Mouse (Mus musculus): ENCODE data around the gene Hnrnpr. TPM values are rescaled to one million over a fixed set of nuclear protein-coding genes. Genes with fewer than 3 reads are reported as not detected.

The Hnrnpr gene
- polyA plus RNA-seq, 1 experiment from 2014 or later = 109 TPM

DNA sequence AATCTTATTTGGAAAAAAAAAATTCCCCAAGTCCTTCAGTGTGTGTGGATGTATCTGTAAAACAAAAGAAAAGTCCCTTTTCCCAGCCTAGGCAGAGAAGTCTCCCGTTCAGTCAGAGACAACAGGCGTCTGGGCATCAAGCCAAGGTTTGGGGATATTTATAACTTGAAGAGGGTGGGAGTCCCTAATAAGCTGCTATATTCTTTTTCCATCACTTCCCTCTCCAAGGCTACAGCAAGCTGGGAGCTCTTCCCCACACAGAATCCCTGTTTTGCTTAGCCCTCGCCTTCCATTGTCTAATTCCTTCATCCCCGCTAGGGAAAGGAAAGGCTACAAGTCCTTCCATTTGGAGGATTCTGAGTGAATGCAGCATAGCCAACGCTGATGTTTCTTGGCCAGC is 26.3 kb upstream of the Hnrnpr start, which contains the start of gene Zfp46:
Gene Zfp46 (plus strand): TSS at position 229 of the 400 bp plus-strand sequence.
- WGBS = 13% methylated on average over 5 of the region's 5 CpGs
- H3K9ac ChIP-seq = peak within 1 kb of the TSS; percentile 88
- no peak for ATAC-seq (ENCODE audit: extremely low read depth, insufficient number of reproducible peaks, low FRiP score, low TSS enrichment)
- peaks cover 47% of the 10 kb centered on the region for H3K4me1 ChIP-seq
- no peaks in the 10 kb centered on the region for H3K27me3 ChIP-seq (replicated peaks)
- H3K9me3 ChIP-seq = peaks cover 8% of the 10 kb centered on the region
- peak within 1 kb of the TSS; percentile 65 for H3K4me3 ChIP-seq
- H3K4me2 ChIP-seq = peak within 1 kb of the TSS; percentile 94
- H3K36me3 ChIP-seq = peaks cover 30% of the 10 kb centered on the region
- H3K27ac ChIP-seq (replicated peaks) = peak within 1 kb of the TSS; percentile 99

DNA sequence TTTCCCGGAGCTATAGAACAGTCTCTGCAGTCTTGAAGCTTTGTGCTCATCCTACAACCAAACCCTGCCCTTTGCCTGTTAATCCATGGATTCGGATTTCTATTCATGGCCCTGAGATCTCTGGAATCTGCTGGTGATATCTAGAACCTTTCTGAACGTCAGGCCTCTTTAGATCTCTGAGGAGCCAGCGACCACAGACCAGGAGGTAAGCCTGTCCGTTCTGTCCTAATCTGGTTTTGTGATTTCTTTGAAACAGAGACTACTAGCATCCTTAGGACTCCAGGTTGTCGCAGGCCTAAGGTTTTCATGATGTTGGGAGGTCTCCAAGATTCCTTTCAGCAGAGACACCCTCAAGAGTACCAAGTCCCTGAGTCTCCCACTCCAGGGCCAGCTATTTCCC is 25.9 kb upstream of the Hnrnpr start:
- Histone ChIP-seq H3K4me1 (peaks cover 47% of the 10 kb centered on the region), H3K4me2 (peak overlapping the region; percentile 94), H3K9ac (peak overlapping the region; percentile 88), H3K36me3 (peaks cover 34% of the 10 kb centered on the region), H3K27ac (replicated peaks) (peak overlapping the region; percentile 99), H3K27me3 (replicated peaks) (no peaks in the 10 kb centered on the region), H3K9me3 (peaks cover 8% of the 10 kb centered on the region), H3K4me3 (peak overlapping the region; percentile 65)
- ATAC-seq (ENCODE audit: extremely low read depth, insufficient number of reproducible peaks, low FRiP score, low TSS enrichment) = no peak
- 15% methylated on average over 6 of the region's 6 CpGs for WGBS

DNA sequence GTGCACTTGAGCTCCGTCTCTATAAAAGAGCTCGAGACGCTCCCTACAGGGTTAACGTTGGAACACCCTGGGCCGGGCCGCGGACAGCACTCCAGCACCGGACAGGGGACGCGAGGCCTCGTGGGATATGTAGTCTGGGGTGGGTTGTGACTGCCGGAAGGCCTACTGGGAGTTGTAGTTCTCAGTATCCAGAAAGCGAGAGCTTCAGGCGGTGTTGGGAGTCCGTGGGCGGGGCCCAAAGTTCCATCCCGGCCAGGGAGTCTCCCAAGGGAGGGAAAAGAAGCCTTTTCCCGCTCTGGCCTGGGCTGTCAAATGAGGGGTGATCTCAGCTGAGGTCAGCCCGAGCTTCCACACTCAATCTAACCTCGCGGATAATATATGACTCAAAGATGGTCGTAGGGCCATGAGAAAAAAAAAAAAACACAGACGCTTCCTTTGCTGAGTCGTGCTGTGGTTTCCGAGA is 25.4 kb upstream of the Hnrnpr start:
- peak overlapping the region; percentile 65 for H3K4me3 ChIP-seq
- peak overlapping the region; percentile 99 for H3K27ac ChIP-seq (replicated peaks)
- peak; percentile 91 for ATAC-seq (ENCODE audit: extremely low read depth, insufficient number of reproducible peaks, low FRiP score, low TSS enrichment)
- under 1% methylated on average over 25 of the region's 25 CpGs for WGBS
- H3K9ac ChIP-seq = peak overlapping the region; percentile 88
- H3K27me3 ChIP-seq (replicated peaks) = no peaks in the 10 kb centered on the region
- H3K4me2 ChIP-seq = peak overlapping the region; percentile 94
- H3K4me1 ChIP-seq = peaks cover 50% of the 10 kb centered on the region
- peaks cover 39% of the 10 kb centered on the region for H3K36me3 ChIP-seq
- peaks cover 13% of the 10 kb centered on the region for H3K9me3 ChIP-seq

DNA sequence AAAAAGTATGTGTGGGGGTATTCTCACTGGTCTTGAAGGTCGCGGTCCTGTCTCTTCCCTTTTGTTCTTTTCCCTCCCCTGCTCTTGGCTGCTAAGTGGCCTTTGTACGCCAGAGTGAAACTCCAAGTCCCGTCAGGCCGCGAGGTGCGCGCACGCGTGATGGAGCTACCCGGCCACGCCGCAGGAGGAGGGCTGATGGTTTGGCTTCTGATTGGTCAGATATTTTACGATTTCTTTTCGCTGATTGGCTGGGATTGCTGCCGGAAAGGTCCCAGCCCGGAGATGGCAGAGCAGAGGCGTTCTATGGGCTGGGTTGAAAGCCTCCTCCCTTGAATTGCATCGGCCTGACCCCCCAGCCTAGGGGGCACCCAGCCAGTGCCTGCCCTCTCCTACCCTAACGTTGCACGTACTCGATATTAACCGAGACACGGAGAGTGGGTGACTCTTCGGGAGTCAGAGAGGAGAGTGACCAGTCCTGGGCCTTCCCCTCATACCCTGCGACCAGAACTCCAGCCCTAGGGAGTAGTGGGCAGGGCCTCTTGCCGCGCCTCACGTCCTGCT is 24.9 kb upstream of the Hnrnpr start:
- Histone ChIP-seq H3K27ac (replicated peaks) (peak overlapping the region; percentile 99), H3K4me1 (peaks cover 52% of the 10 kb centered on the region), H3K9me3 (peaks cover 14% of the 10 kb centered on the region), H3K4me2 (peak overlapping the region; percentile 94), H3K9ac (peak overlapping the region; percentile 88), H3K36me3 (peaks cover 44% of the 10 kb centered on the region), H3K4me3 (peak overlapping the region; percentile 65), H3K27me3 (replicated peaks) (no peaks in the 10 kb centered on the region)
- under 1% methylated on average over 29 of the region's 29 CpGs for WGBS
- peak; percentile 76 for ATAC-seq (ENCODE audit: extremely low read depth, insufficient number of reproducible peaks, low FRiP score, low TSS enrichment)

DNA sequence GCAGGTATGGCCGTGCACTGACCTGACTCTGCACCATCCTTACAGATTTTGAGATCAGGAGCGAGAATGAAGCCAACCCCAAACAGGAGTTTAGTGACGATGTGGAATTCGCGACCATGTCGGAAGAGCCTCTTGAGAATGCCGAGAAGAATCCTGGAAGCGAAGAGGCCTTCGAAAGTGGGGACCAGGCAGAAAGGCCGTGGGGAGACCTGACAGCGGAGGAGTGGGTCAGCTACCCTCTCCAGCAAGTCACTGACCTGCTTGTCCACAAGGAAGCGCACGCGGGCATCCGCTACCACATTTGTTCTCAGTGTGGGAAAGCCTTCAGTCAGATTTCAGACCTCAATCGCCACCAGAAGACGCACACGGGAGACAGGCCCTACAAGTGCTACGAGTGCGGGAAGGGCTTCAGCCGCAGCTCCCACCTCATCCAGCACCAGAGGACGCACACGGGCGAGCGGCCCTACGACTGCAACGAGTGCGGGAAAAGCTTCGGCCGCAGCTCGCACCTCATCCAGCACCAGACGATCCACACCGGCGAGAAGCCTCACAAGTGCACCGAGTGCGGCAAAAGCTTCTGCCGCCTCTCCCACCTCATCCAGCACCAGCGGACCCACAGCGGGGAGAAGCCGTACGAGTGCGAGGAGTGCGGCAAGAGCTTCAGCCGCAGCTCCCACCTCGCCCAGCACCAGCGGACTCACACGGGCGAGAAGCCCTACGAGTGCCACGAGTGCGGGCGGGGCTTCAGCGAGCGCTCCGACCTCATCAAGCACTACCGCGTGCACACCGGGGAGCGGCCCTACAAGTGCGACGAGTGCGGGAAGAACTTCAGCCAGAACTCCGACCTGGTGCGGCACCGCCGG is 20.6 kb upstream of the Hnrnpr start:
- ATAC-seq (ENCODE audit: extremely low read depth, insufficient number of reproducible peaks, low FRiP score, low TSS enrichment) = no peak
- WGBS = 53% methylated on average over 66 of the region's 66 CpGs
- Histone ChIP-seq H3K9ac (no peak overlapping the region), H3K4me1 (peaks cover 19% of the 10 kb centered on the region), H3K4me2 (no peak overlapping the region), H3K27me3 (replicated peaks) (no peaks in the 10 kb centered on the region), H3K4me3 (0 out of 2 replicates have a peak overlapping the region, but pooled peaks have one; percentile 1), H3K27ac (replicated peaks) (no peak overlapping the region), H3K36me3 (peaks cover 85% of the 10 kb centered on the region), H3K9me3 (peaks cover 14% of the 10 kb centered on the region)

DNA sequence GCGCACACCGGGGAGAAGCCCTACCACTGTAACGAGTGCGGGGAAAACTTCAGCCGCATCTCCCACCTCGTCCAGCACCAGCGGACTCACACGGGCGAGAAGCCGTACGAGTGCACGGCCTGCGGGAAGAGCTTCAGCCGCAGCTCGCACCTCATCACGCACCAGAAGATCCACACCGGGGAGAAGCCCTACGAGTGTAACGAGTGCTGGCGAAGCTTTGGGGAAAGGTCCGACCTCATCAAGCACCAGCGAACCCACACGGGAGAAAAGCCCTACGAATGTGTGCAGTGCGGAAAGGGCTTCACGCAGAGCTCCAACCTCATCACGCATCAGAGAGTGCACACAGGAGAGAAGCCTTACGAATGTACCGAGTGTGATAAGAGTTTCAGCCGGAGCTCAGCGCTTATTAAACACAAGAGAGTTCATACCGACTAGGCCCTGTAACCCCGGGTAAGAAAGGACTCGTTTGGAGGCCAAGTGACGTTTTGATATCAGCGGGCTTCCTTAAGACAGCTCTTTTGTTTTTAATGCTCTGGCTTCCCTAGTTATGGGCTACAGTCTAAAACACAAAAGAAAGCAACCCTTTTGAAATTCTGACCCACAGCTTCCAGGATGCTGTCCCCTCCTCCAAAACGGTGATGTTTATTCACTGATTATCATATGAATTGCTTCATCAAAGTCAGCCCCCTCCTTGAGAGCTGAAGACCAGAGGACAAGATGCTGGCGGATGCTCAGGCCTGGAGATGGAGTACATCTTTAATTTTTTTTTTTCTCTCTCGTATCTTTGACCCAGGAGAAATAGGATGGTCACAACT is 19.8 kb upstream of the Hnrnpr start:
- no peak overlapping the region for H3K4me2 ChIP-seq
- no peak overlapping the region for H3K9ac ChIP-seq
- H3K9me3 ChIP-seq = peaks cover 14% of the 10 kb centered on the region
- H3K4me1 ChIP-seq = peaks cover 21% of the 10 kb centered on the region
- WGBS = 68% methylated on average over 39 of the region's 39 CpGs
- ATAC-seq (ENCODE audit: extremely low read depth, insufficient number of reproducible peaks, low FRiP score, low TSS enrichment) = no peak
- H3K27ac ChIP-seq (replicated peaks) = no peak overlapping the region
- H3K4me3 ChIP-seq = no peak overlapping the region
- H3K36me3 ChIP-seq = peaks cover 88% of the 10 kb centered on the region
- H3K27me3 ChIP-seq (replicated peaks) = no peaks in the 10 kb centered on the region

DNA sequence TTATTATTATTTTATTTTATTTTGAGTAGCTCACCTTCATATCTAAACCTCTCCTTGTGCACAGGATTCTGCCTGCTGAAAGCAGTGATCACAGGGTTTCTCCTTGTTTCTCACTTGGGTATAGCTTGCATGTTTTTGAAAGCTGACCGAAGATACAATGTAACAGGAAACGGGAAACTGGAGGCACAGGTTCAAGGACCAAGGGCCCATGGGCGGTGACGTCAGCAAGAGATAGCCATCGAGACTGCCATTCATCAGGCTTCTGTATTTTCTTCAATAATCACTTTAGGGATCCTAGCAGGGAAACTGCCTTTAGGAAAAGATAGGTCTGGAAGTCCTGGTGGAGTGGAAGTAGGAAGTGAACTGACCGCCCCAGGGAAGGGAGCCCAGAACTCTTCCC is 19.1 kb upstream of the Hnrnpr start:
- Histone ChIP-seq H3K36me3 (peaks cover 91% of the 10 kb centered on the region), H3K4me1 (peaks cover 18% of the 10 kb centered on the region), H3K27ac (replicated peaks) (no peak overlapping the region), H3K4me3 (no peak overlapping the region), H3K9ac (no peak overlapping the region), H3K27me3 (replicated peaks) (no peaks in the 10 kb centered on the region), H3K9me3 (peaks cover 14% of the 10 kb centered on the region), H3K4me2 (no peak overlapping the region)
- 81% methylated on average over 6 of the region's 6 CpGs for WGBS
- ATAC-seq (ENCODE audit: extremely low read depth, insufficient number of reproducible peaks, low FRiP score, low TSS enrichment) = no peak

DNA sequence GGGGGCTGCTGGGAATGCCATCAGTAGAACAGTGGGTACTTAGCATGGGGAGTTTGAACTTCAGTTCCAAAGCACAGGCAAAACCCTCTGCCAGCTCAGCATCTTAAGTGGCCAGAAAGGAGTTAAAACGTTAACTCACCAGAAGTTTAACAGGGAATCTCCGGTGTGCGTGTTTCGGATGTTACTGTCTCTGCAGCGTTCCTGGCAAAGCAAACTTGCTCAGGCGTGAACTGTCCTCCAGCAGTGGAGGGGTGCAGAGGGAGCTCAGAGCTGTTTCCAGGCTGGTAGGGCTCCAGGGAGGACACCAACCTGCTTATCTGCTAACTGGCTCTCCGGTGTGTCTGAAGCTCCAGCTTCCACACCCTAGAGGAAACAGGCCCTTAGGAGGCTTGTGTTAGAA is 14.8 kb upstream of the Hnrnpr start:
- no peak overlapping the region for H3K4me2 ChIP-seq
- no peak overlapping the region for H3K9ac ChIP-seq
- H3K27me3 ChIP-seq (replicated peaks) = no peaks in the 10 kb centered on the region
- peaks cover 3% of the 10 kb centered on the region; the same call in 1 of the 2 replicates for H3K9me3 ChIP-seq
- peaks cover 48% of the 10 kb centered on the region for H3K36me3 ChIP-seq
- no peak overlapping the region for H3K27ac ChIP-seq (replicated peaks)
- 52% methylated on average over 7 of the region's 7 CpGs for WGBS
- no peak for ATAC-seq (ENCODE audit: extremely low read depth, insufficient number of reproducible peaks, low FRiP score, low TSS enrichment)
- no peak overlapping the region for H3K4me3 ChIP-seq
- H3K4me1 ChIP-seq = peaks cover 4% of the 10 kb centered on the region; the same call in 1 of the 2 replicates

DNA sequence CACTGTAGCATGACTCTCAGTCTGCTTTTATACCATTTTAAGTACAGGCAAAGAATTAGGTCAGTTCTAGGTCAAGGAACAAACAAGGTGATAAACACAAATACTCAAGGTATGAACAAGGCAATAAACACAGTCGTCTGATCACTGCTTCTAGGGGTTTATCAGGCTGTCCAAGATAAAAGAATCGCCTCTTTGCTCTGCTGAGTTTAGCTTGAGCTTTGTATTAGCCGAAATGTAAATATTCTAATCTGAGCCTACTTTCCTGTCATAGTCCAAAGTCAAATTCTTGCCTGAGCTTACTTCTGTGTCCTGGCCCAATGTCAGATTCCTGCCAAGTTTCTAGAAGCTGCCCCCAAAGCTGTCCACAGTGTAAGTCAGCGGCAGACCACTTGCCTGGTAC is 8.3 kb upstream of the Hnrnpr start:
- no peak for ATAC-seq (ENCODE audit: extremely low read depth, insufficient number of reproducible peaks, low FRiP score, low TSS enrichment)
- 48% methylated on average over 4 of the region's 4 CpGs for WGBS
- Histone ChIP-seq H3K27ac (replicated peaks) (no peak overlapping the region), H3K4me1 (peaks cover 12% of the 10 kb centered on the region), H3K36me3 (no peaks in the 10 kb centered on the region), H3K27me3 (replicated peaks) (0 out of 2 replicates have a peak, but pooled peaks cover 5% of the 10 kb centered on the region), H3K9ac (no peak overlapping the region), H3K4me3 (no peak overlapping the region), H3K9me3 (peaks cover 3% of the 10 kb centered on the region; the same call in 1 of the 2 replicates), H3K4me2 (no peak overlapping the region)

DNA sequence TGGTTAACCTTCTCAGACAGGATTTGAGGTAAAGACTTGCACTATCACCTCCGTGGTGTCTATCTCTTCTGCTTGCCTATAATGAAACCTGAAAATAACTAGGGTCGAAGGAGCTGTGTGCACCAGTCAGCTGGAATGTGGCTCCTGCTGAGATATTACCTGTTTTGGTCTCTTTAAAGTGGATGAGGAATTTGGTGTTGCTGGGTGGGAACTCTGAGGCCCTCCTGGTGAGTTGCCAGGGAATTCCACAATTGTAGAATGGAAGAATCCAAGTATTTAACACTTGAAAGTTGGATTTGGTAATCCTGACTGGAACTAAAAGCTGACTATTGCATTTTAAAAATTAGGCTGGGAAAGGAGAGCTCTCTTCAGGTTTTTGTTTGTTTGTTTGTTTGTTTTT is 6.6 kb upstream of the Hnrnpr start:
- Histone ChIP-seq H3K36me3 (no peaks in the 10 kb centered on the region), H3K4me1 (peaks cover 14% of the 10 kb centered on the region), H3K9ac (no peak overlapping the region), H3K27ac (replicated peaks) (0 out of 2 replicates have a peak overlapping the region, but pooled peaks have one; percentile 0), H3K4me2 (no peak overlapping the region), H3K9me3 (peaks cover 3% of the 10 kb centered on the region; the same call in 1 of the 2 replicates), H3K27me3 (replicated peaks) (0 out of 2 replicates have a peak, but pooled peaks cover 7% of the 10 kb centered on the region), H3K4me3 (no peak overlapping the region)
- ATAC-seq (ENCODE audit: extremely low read depth, insufficient number of reproducible peaks, low FRiP score, low TSS enrichment) = no peak
- 17% methylated on average over 2 of the region's 2 CpGs for WGBS

DNA sequence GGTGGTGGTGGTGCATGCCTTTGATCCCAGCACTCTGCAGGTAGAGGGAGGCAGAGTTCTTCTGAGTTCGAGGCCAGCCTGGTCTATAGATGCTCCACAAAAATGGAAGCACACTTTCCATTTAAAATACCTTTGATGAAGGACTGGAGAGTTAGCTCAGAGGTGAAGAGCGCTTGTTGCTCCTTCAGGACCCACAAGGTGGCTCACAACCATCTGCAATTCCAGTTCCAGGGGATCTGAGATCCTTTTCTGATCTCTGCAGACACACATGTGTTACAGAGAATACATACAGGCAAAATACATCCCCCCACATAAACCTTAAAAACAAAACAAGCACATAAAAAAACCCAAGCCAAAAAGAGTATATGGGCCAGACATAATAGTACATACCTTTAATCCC is 2.4 kb upstream of the Hnrnpr start:
- no peak for ATAC-seq (ENCODE audit: extremely low read depth, insufficient number of reproducible peaks, low FRiP score, low TSS enrichment)
- 57% methylated on average over 2 of the region's 2 CpGs for WGBS
- no peak overlapping the region for H3K4me3 ChIP-seq

More for the DNA sequence above, 2.4 kb upstream of the Hnrnpr start:
- Histone ChIP-seq H3K4me2 (no peak overlapping the region), H3K9ac (no peak overlapping the region), H3K4me1 (peaks cover 31% of the 10 kb centered on the region), H3K27me3 (replicated peaks) (0 out of 2 replicates have a peak, but pooled peaks cover 7% of the 10 kb centered on the region), H3K27ac (replicated peaks) (no peak overlapping the region), H3K36me3 (no peaks in the 10 kb centered on the region), H3K9me3 (no peaks in the 10 kb centered on the region)
